Comparison of ENCODE assay signal across 11 mouse cellular contexts in genomic region chr5:67530149-67530548, GRCm38 (mm10).
DNase-seq lines count a peak whose midpoint lies in the region; ATAC-seq and TF ChIP-seq lines count a peak whose summit lies in the region.
"Had no signal": no experiment of that assay in that cellular context is flagged by ENCODE, and none has a peak within 500 bp of the region (broad histone marks: within the 10 kb centered on the region; RNA-seq: fewer than 3 reads in every experiment).

No protein-coding gene starts in this region.

- no peaks in the 10 kb centered on the region for H3K9me3 ChIP-seq in liver, postnatal 0 days (ENCODE audit: low read length)
- no peaks in the 10 kb centered on the region for H3K9me3 ChIP-seq in E14TG2a.4 (ENCODE audit: low read length)

- TF ChIP-seq CTCF in heart, adult 2 months (IDR thresholded peaks at IDR 0.05), result peak; percentile 38
- peak; percentile 27 for TF ChIP-seq CTCF in liver, postnatal 0 days (IDR thresholded peaks at IDR 0.05; ENCODE audit: low read depth)
- 0 out of 2 replicates have a peak, but pooled peaks have one; percentile 11 for TF ChIP-seq CTCF in E14TG2a.4 (conservative IDR thresholded peaks at IDR 0.05; ENCODE audit: low read length)

- intact Hi-C loops in heart, adult 2 months (cut with DNase I), result loop anchor here (5.0 kb wide), 1 partner anchor 77 kb away; the partner anchor contains the start of gene Shisa3
- intact Hi-C loops in heart, postnatal 25 days (cut with DNase I), result loop anchor here (5.0 kb wide), 1 partner anchor 482 kb away; no protein-coding TSS in a partner anchor

- H3K9ac ChIP-seq in heart, adult 2 months (ENCODE audit: low read depth, low read length), result no peak overlapping the region
- H3K9ac ChIP-seq in liver, postnatal 0 days (replicated peaks), result no peak overlapping the region

- no peak overlapping the region for H3K4me2 ChIP-seq in liver, postnatal 0 days (ENCODE audit: low read depth, low read length)

- WGBS in heart, adult 2 months, result 52% methylated on average over 5 of the region's 5 CpGs
- 59% methylated on average over 5 of the region's 5 CpGs for WGBS in liver, postnatal 0 days (ENCODE audit: insufficient replicate concordance)

- no peak overlapping the region for H3K4me3 ChIP-seq in heart, adult 2 months
- no peak overlapping the region for H3K4me3 ChIP-seq in liver, postnatal 0 days (ENCODE audit: low read depth, low read length)
- H3K4me3 ChIP-seq in E14TG2a.4 (replicated peaks; ENCODE audit: low read length), result no peak overlapping the region
- H3K4me3 ChIP-seq: myocyte had no signal

- H3K27ac ChIP-seq in heart, adult 2 months, result no peak overlapping the region
- H3K27ac ChIP-seq in liver, postnatal 0 days (ENCODE audit: low read depth), result no peak overlapping the region

- no peaks in the 10 kb centered on the region for H3K4me1 ChIP-seq in heart, adult 2 months (ENCODE audit: control insufficient read depth, insufficient read depth, low read length)
- H3K4me1 ChIP-seq in liver, postnatal 0 days (ENCODE audit: insufficient read depth), result no peaks in the 10 kb centered on the region
- H3K4me1 ChIP-seq in E14TG2a.4 (replicated peaks; ENCODE audit: low read depth, low read length), result peaks cover 9% of the 10 kb centered on the region

- DNase-seq in heart, adult 2 months, result no peak
- DNase-seq in heart, postnatal 25 days (ENCODE audit: low spot score), result no peak
- no peak for DNase-seq in liver, postnatal 0 days
- no peak for DNase-seq in liver
- DNase-seq in gastrocnemius, postnatal 4 days (ENCODE audit: low spot score in 2 of 2), result no peak
- no peak for DNase-seq in adrenal gland, postnatal 4 days (ENCODE audit: low spot score in 2 of 2)
- DNase-seq: spleen, adult 18-20 months; thymus, postnatal 4 days had no signal

- H3K36me3 ChIP-seq in heart, adult 2 months (ENCODE audit: control insufficient read depth, insufficient read depth, low read length), result no peaks in the 10 kb centered on the region
- H3K36me3 ChIP-seq in liver, postnatal 0 days (replicated peaks; ENCODE audit: insufficient read depth, low read length), result no peaks in the 10 kb centered on the region
- no peaks in the 10 kb centered on the region for H3K36me3 ChIP-seq in E14TG2a.4 (ENCODE audit: insufficient read depth, low read length)

- H3K27me3 ChIP-seq in heart, adult 2 months (ENCODE audit: control insufficient read depth, insufficient read depth, low read length), result no peaks in the 10 kb centered on the region
- no peaks in the 10 kb centered on the region for H3K27me3 ChIP-seq in liver, postnatal 0 days (ENCODE audit: insufficient read depth, low read length)
- H3K27me3 ChIP-seq in E14TG2a.4 (ENCODE audit: insufficient read depth, low read length), result peaks cover 4% of the 10 kb centered on the region; the same call in 1 of the 2 replicates

- no peak for TF ChIP-seq POLR2A in heart, adult 2 months (IDR thresholded peaks at IDR 0.05; ENCODE audit: insufficient read depth, low read depth, low read length)

- H3K79me2 ChIP-seq in heart, adult 2 months (replicated peaks; ENCODE audit: control insufficient read depth, insufficient read depth, low read length), result no peaks in the 10 kb centered on the region

- TF ChIP-seq EP300 in heart, adult 2 months (IDR thresholded peaks at IDR 0.05; ENCODE audit: insufficient read depth, low read depth, low read length), result no peak
- TF ChIP-seq EP300 in liver, postnatal 0 days (IDR thresholded peaks at IDR 0.05; ENCODE audit: low read depth), result no peak

- ATAC-seq in liver, postnatal 0 days, result no peak
- 0 out of 2 replicates have a peak, but pooled peaks have one; percentile 6 for ATAC-seq in common myeloid progenitor, adult 5-6 weeks (replicated peaks; ENCODE audit: low read depth, poor library complexity, severe bottlenecking)
